Mouse (Mus musculus): ENCODE measurements at regions not wholly inside any gene's neighbourhood (a gene's known extent, or its start where the extent isn't known, plus 50 kb on each side); places are given as distances from the start of the nearest gene placed in this dataset. TPM values are rescaled to one million over a fixed set of nuclear protein-coding genes. Genes with fewer than 3 reads are reported as not detected.

DNA sequence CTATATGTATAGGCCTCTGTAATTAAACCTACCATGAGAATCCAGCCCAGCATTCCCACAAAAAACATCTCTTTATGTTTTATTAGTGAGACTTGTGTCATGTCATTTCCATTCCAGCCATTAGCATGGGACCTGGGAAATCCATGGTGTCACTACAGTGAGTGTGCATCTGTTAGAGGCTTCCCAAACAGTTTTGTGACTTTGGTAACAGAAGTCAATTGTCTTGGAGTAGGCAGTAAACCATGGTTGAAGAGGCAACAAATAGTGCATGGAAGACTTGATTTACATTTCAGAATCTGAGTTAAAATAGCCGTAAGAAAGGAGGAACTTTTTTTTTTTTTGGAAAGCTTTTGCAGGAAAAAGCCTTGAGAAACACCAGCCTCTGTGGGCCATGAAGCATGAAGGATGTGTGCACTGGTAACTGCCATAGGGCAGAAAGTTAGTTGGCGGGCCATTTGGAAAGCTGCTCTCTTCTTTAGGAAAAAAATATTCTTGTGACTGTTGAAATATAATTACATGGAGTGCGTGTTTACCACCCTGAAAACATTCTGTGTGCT is 522.7 kb upstream of the Lrrn3 start:
- H3K4me3 ChIP-seq (ENCODE audit: low read depth, low read length), result no peak overlapping the region
- no peak overlapping the region for H3K27ac ChIP-seq (ENCODE audit: low read length)
- H3K27me3 ChIP-seq (ENCODE audit: control insufficient read depth, insufficient read depth, low read depth, low read length), result no peaks in the 10 kb centered on the region
- H3K9me3 ChIP-seq (replicated peaks; ENCODE audit: control insufficient read depth, low read length, poor library complexity, severe bottlenecking), result no peaks in the 10 kb centered on the region
- H3K4me2 ChIP-seq (ENCODE audit: low read length), result no peak overlapping the region
- no peaks in the 10 kb centered on the region for H3K4me1 ChIP-seq (ENCODE audit: control insufficient read depth, insufficient read depth, low read length)
- no peaks in the 10 kb centered on the region for H3K36me3 ChIP-seq (ENCODE audit: control insufficient read depth, insufficient read depth, low read length)
- ATAC-seq, result no peak
- H3K9ac ChIP-seq (ENCODE audit: low read depth, low read length), result no peak overlapping the region
- 84% methylated on average over 3 of the region's 3 CpGs for WGBS

GRCm38 (mm10) chr12:42006912-42007311 is 520.7 kb upstream of the Lrrn3 start:
- H3K4me2 ChIP-seq (ENCODE audit: low read length), result no peak overlapping the region
- no peaks in the 10 kb centered on the region for H3K9me3 ChIP-seq (replicated peaks; ENCODE audit: control insufficient read depth, low read length, poor library complexity, severe bottlenecking)
- ATAC-seq, result no peak
- no peak overlapping the region for H3K27ac ChIP-seq (ENCODE audit: low read length)
- 84% methylated on average over 2 of the region's 2 CpGs for WGBS
- no peak overlapping the region for H3K9ac ChIP-seq (ENCODE audit: low read depth, low read length)
- H3K4me3 ChIP-seq (ENCODE audit: low read depth, low read length), result no peak overlapping the region
- no peaks in the 10 kb centered on the region for H3K27me3 ChIP-seq (ENCODE audit: control insufficient read depth, insufficient read depth, low read depth, low read length)
- H3K36me3 ChIP-seq (ENCODE audit: control insufficient read depth, insufficient read depth, low read length), result no peaks in the 10 kb centered on the region
- H3K4me1 ChIP-seq (ENCODE audit: control insufficient read depth, insufficient read depth, low read length), result no peaks in the 10 kb centered on the region

Small RNA genes lying in the stretch of these regions (microRNA-seq; reads per million reads assigned to microRNA genes)
- gene Gm25248, result not detected
